Mouse (Mus musculus) heart, postnatal 14 days (tissue): ENCODE measurements at regions not wholly inside any gene's neighbourhood (a gene's known extent, or its start where the extent isn't known, plus 50 kb on each side); places are given as distances from the start of the nearest gene placed in this dataset.

ENCODE experiments used
- DNase-seq, 2 experiments: peaks; one replicate each; pipeline ENCODE4 v3.0.0; 2021 to 2022
- intact Hi-C: fragments of 180-260 bp; cut with DNase I; formaldehyde crosslinking; loops from one replicate; pipeline ENCODE4 v1.15.1; 2025

DNA sequence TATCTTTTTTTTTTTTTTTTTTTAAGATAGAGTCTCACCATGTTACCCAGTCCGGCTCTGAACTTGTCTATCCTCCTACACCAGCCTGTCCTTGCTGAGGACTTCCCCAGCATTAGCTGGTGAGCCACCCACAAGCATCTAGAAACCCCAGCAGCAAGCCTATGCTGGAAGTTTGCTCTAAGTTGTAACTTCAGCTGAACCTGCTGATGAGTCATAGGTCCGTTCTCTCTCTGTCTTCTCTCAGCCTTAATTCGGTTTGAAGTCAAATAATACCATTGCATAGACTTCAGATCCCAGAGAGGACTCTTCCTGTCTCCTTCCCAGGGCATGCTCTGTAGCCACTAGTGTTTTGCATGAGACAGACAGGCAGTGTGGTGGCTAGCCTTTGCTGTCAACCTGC lies 68.3 kb upstream of the Myrip start:
- no peak for DNase-seq
- intact Hi-C loops = no loop called here

DNA sequence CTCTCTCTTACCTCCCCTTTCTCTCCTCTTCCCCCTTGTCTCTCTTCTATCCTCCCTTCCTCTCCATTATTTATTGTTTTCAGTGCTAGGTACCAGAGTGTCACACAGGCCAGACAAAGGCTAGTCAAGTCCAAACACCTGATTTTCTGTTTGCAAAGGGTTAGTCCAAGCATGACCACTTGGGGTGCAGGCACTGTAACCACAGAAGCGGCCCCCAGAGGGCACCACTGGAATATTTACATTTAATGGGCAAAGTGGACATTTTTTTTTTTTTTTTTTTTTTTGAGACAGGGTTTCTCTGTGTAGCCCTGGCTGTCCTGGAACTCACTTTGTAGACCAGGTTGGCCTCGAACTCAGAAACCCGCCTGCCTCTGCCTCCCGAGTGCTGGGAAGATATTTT lies 66.3 kb upstream of the Myrip start:
- intact Hi-C loops = loop anchor here (5.0 kb wide), 1 partner anchor 142 kb away; no protein-coding TSS in a partner anchor
- peak in 1 of 2 experiments; percentile 7 for DNase-seq

- intact Hi-C loops = no loop called here
- DNase-seq = no peak
Measured at GRCm38 (mm10) chr9:120245444-120245843, 55.9 kb upstream of the Myrip start.

DNA sequence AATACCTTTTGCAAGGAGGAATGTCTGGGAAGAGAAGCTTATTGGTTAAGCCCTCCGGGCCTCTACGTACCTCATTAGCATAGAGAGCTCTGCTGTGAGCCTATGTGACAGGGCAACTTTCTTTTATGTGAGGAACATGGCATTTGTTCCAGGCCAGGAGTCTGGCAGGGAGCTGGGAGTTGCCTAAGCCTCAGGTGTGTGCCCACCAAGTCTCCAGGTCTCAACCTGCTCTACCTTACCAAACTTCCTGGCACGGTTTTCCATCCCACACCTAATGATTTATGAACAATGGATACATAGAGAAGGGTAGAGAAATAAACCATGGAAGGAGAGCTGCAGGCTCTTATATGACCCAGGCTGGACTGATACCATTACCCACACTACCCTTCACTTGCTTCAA lies 52.6 kb upstream of the Myrip start:
- intact Hi-C loops = no loop called here

More for the DNA sequence above, 52.6 kb upstream of the Myrip start:
- DNase-seq = no peak
